Mouse (Mus musculus) G1E (cell line): ENCODE measurements around the gene Ms4a4d. TPM values are rescaled to one million over a fixed set of nuclear protein-coding genes. Genes with fewer than 3 reads are reported as not detected.
"Not testable (repeated sequence)": the region's sequence is repeated elsewhere in the genome, so short reads cannot be mapped to it uniquely, and the experiment has no call there.

Experiments
- ATAC-seq: 2 replicates; pipeline ENCODE4 v1.8.0; 2016; ENCODE audit warnings: mild to moderate bottlenecking; ENCODE audit not compliant: insufficient number of reproducible peaks, poor library complexity, low FRiP score, severe bottlenecking; ENCODE audit errors: extremely low read depth
- DNase-seq: peaks from one replicate; pipeline ENCODE4 v3.0.0; 2012; ENCODE audit warnings: low spot score
- H3K27me3 ChIP-seq: 2 replicates; pipeline ENCODE4 v1.6.1; 2012; ENCODE audit warnings: mild to moderate bottlenecking, low read length, inconsistent platforms; ENCODE audit not compliant: insufficient read depth
- H3K36me3 ChIP-seq: replicated peaks from 2 replicates; pipeline ENCODE3; 2012; ENCODE audit warnings: mild to moderate bottlenecking, inconsistent platforms
- H3K4me1 ChIP-seq: 2 replicates; pipeline ENCODE4 v1.6.1; 2012; ENCODE audit warnings: low read depth, low read length, inconsistent platforms, mixed read lengths; ENCODE audit not compliant: insufficient read depth
- H3K4me3 ChIP-seq: 2 replicates; pipeline ENCODE4 v1.5.1; 2012; ENCODE audit warnings: low read depth, mild to moderate bottlenecking, inconsistent platforms, low read length, moderate library complexity, mixed read lengths
- H3K9me3 ChIP-seq: replicated peaks from 2 replicates; pipeline ENCODE4 v1.6.1; 2012; ENCODE audit warnings: inconsistent platforms
- CTCF ChIP-seq: IDR thresholded peaks from 2 replicates; pipeline ENCODE4 v1.5.1; 2012; ENCODE audit warnings: low read depth, low read length, inconsistent platforms, mixed read lengths
- GATA1 ChIP-seq: IDR thresholded peaks from 2 replicates; pipeline ENCODE4 v1.6.1; 2012; ENCODE audit warnings: borderline replicate concordance, low read length, inconsistent platforms, mixed read lengths
- GATA2 ChIP-seq: IDR thresholded peaks from 2 replicates; pipeline ENCODE4 v1.6.1; 2012; ENCODE audit warnings: low read depth, low read length, inconsistent platforms, borderline replicate concordance
- POLR2AphosphoS5 ChIP-seq: IDR thresholded peaks from 2 replicates; pipeline ENCODE4 v1.6.1; 2012; ENCODE audit warnings: low read depth, low read length, inconsistent platforms; ENCODE audit not compliant: insufficient replicate concordance
- TAL1 ChIP-seq: conservative IDR thresholded peaks from 2 replicates; pipeline ENCODE4 v1.6.1; 2012; ENCODE audit warnings: low read depth, low read length, inconsistent platforms, mixed read lengths
- polyA plus RNA-seq: library from polyadenylated mRNA; stranded (reverse); fragments of >175 nt; gene quantifications from 2 replicates; pipeline ENCODE4 v1.2.3, GENCODE M21; 2012
- total RNA-seq, 2 experiments: library from RNA; stranded (forward) in 1 of 2; stranded (reverse) in 1 of 2; fragments of 200-1000 nt in 1 of 2; fragments of >200 nt in 1 of 2; fragmentation: Nextera tagmentation in 1 of 2; gene quantifications; 2 replicates each; pipeline ENCODE4 v1.2.3; 2014 to 2017

Gene Ms4a4d
- total and polyA plus RNA-seq, 3 experiments, result 0.16 TPM; not detected in 2

DNA sequence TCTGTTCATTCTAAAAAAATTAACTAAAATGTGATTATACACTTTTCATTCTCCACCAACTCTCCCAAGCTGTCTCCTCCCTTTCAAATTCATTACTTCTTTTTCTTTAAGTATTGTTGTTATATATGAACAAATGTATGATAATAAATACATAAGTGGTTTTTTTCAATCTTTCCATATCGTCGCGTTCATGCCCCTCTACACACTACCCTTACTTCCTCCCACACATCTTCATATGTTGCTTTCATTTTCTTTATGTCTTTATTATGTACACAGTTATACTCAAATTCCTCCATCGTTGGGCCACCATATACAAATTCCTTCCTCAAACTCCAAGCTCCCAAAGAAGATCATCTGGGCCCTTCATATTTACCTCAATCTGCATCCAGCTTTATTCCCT is 35.3 kb upstream of the Ms4a4d start:
- ATAC-seq, result no peak
- no peaks in the 10 kb centered on the region for H3K9me3 ChIP-seq
- DNase-seq, result no peak
- H3K4me1 ChIP-seq, result peaks cover 2% of the 10 kb centered on the region; the same call in 1 of the 2 replicates
- H3K27me3 ChIP-seq, result 0 out of 2 replicates have a peak, but pooled peaks cover 2% of the 10 kb centered on the region
- H3K4me3 ChIP-seq, result no peak overlapping the region
- no peaks in the 10 kb centered on the region for H3K36me3 ChIP-seq
- TF ChIP-seq POLR2AphosphoS5 (no peak), GATA1 (no peak), TAL1 (no peak), GATA2 (no peak), CTCF (no peak)

DNA sequence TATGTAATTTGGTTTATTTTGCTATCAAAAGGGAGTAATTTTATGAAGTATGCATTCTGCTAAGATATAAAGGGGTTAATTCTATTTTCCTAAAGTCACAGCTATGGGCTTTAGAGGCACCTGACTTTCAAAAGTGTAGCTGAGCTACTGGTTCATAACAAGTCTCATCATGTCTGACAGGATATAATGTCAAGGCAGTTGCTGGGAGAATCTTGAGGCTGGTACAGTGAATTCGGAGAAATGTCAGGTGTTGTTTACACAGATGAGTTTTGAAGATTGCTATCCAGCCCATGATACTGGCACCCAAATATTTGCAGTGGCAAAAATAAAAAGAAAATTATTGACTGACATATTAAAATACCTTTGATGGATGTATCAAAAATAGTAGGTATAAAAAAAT is 31.7 kb upstream of the Ms4a4d start:
- ATAC-seq (no peak), DNase-seq (no peak)
- Histone ChIP-seq H3K4me3 (no peak overlapping the region), H3K9me3 (no peaks in the 10 kb centered on the region), H3K4me1 (no peaks in the 10 kb centered on the region), H3K36me3 (no peaks in the 10 kb centered on the region), H3K27me3 (0 out of 2 replicates have a peak, but pooled peaks cover 2% of the 10 kb centered on the region)
- TF ChIP-seq TAL1, result no peak
- TF ChIP-seq GATA2, result no peak
- TF ChIP-seq POLR2AphosphoS5, result no peak
- no peak for TF ChIP-seq GATA1
- no peak for TF ChIP-seq CTCF

DNA sequence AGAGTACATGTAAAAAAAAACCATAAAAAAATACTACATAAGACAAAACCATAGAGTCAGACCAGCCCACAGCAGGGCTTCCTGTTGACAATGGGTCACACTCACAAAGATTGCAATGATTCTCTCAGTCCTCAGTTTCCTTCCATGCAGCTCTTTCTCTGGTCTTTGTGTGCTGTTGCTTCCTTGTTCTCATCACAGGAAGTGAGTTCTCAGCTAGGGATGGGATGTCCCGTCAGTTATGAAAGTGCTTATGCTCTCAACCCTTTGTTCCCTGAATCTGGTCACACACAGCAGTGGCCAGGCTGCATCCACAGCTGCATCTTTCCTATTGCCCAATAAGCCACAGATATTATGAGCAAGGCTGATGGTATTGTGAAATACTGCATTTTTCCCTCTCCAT is 23.1 kb upstream of the Ms4a4d start:
- ATAC-seq, result no peak

DNA sequence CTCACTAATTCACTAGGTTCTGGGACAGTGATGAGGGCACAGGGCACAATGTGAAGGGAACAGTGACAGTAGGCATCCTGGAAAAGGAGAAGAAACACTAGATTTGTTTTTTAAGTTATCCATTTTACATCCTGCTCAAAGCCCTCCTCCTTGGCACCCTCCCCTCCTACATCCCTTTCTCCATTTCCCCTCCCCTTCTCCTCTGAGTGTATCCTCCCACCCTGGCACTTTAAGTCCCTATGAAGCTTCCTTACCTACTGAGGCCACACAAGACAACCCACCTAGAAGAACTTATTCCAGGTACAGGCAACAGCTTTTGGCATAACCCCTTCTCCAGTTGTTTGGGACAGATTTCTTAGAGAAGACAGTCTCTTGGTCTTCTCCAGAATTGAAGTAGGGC is 20.4 kb upstream of the Ms4a4d start, which contains the start of gene Ms4a6b:
Ms4a6b (plus strand) TSS at position 267 of the 400 bp plus-strand sequence.
- Histone ChIP-seq H3K36me3 (no peaks in the 10 kb centered on the region), H3K27me3 (peaks cover 3% of the 10 kb centered on the region; the same call in 1 of the 2 replicates), H3K9me3 (no peaks in the 10 kb centered on the region), H3K4me3 (no peak within 1 kb of the TSS), H3K4me1 (no peaks in the 10 kb centered on the region)
- ATAC-seq (no peak), DNase-seq (no peak)
- no peak for TF ChIP-seq GATA1
- TF ChIP-seq TAL1, result no peak
- no peak for TF ChIP-seq POLR2AphosphoS5
- TF ChIP-seq CTCF, result no peak
- no peak for TF ChIP-seq GATA2

More for the DNA sequence above, 23.1 kb upstream of the Ms4a4d start:
- H3K27me3 ChIP-seq, result peaks cover 3% of the 10 kb centered on the region; the same call in 1 of the 2 replicates
- no peak for DNase-seq
- H3K4me3 ChIP-seq, result no peak overlapping the region
- TF ChIP-seq POLR2AphosphoS5 (no peak), GATA2 (no peak), CTCF (no peak), GATA1 (no peak), TAL1 (no peak)
- H3K4me1 ChIP-seq, result no peaks in the 10 kb centered on the region
- no peaks in the 10 kb centered on the region for H3K36me3 ChIP-seq
- no peaks in the 10 kb centered on the region for H3K9me3 ChIP-seq

DNA sequence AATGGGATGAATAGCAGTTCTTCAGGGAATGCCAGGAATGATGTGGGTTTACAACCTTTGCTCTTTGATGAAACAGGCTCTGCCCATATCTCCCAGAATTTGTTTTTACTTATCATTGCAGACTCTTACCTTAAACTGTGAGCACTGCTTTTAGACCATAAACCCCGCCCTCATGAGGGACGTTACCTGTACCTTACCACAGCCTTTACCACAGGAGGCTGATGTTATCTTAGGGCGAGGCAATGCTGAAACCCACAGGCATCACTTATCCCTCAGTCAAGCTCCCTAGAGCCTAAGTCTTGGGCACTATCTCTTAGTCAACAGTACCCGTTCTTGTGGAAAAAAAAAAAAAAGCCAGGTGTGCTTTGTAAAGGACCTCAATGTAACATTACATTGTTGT is 19.8 kb upstream of the Ms4a4d start:
- H3K9me3 ChIP-seq, result no peaks in the 10 kb centered on the region
- TF ChIP-seq POLR2AphosphoS5 (no peak), GATA1 (no peak), TAL1 (no peak), GATA2 (no peak), CTCF (no peak)
- DNase-seq (no peak), ATAC-seq (no peak)
- H3K27me3 ChIP-seq, result peaks cover 3% of the 10 kb centered on the region; the same call in 1 of the 2 replicates
- no peak overlapping the region for H3K4me3 ChIP-seq
- no peaks in the 10 kb centered on the region for H3K4me1 ChIP-seq
- no peaks in the 10 kb centered on the region for H3K36me3 ChIP-seq

DNA sequence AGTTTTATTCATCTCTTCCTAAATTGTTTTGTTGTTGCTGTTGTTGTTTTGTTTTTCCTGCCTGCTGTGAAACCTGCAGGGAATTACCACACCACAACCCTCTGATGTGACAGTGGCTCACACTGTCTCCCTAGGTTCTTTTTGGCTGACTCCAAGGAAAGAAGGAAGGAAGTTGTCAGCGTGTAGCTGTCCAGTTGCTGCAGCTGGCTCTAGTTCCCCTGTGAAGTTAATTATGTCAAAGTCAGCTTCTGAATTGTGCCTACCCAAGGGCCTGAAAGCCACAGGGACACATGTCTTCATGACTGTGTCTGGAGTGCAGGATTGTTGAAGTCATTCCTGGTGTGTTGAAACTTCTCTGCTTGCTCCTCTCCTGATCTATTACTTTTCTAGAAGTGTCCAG is 19.2 kb upstream of the Ms4a4d start:
- ATAC-seq, H3K27me3 ChIP-seq, DNase-seq, H3K36me3 ChIP-seq, H3K4me3 ChIP-seq, H3K4me1 ChIP-seq, H3K9me3 ChIP-seq: not testable (repeated sequence)

DNA sequence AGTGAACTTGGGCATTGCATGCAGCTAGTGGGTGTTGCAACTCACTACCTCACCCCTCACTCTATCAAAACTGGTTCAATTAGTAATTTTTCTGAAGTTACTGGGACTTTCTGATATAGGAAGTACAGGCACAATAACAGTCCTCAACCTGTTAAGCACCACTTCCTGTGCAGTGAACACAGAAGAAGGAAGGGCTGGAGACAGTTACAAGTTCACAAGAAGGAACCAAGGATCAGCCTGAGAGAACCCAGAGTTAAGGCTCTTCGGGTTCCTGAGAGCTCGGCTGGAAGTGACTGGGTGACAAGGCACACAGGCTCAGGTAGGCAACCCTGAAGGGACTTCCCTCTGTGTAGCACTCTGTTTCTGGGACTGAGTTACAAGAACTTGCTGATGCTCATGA is 18.2 kb upstream of the Ms4a4d start:
- not testable (repeated sequence) for H3K36me3 ChIP-seq, H3K9me3 ChIP-seq, H3K27me3 ChIP-seq, H3K4me3 ChIP-seq, ATAC-seq, DNase-seq, H3K4me1 ChIP-seq
